13 mouse cellular contexts compared by ENCODE assay signal in genomic region chr12:69879739-69880138, GRCm38 (mm10). TPM values are rescaled to one million over a fixed set of nuclear protein-coding genes. Genes with fewer than 3 reads are reported as not detected.
DNase-seq lines count a peak whose midpoint lies in the region; ATAC-seq lines count a peak whose summit lies in the region.
"Had no signal": no experiment of that assay in that cellular context is flagged by ENCODE, and none has a peak within 500 bp of the region (broad histone marks: within the 10 kb centered on the region; RNA-seq: fewer than 3 reads in every experiment).

No protein-coding gene starts in this region.

- no peak for DNase-seq in heart, adult 9 months (ENCODE audit: low spot score in 2 of 2)
- DNase-seq in lung, postnatal 25 days (ENCODE audit: low spot score), result no peak
- DNase-seq in gastrocnemius, postnatal 36 days, result no peak
- DNase-seq: cerebellum, postnatal 25 days; gastrocnemius, postnatal 14 days; lung, adult 2 months; right cerebral cortex, postnatal 4 days had no signal

- no peaks in the 10 kb centered on the region for H3K27me3 ChIP-seq in heart, embryonic 14.5 days (ENCODE audit: control insufficient read depth, insufficient read depth, low read length)
- no peaks in the 10 kb centered on the region for H3K27me3 ChIP-seq in lung, embryonic 15.5 days
- no peaks in the 10 kb centered on the region for H3K27me3 ChIP-seq in embryonic facial prominence, embryonic 13.5 days
- H3K27me3 ChIP-seq in stomach, embryonic 14.5 days (ENCODE audit: control insufficient read depth, insufficient read depth, low read length), result no peaks in the 10 kb centered on the region
- no peaks in the 10 kb centered on the region for H3K27me3 ChIP-seq in midbrain, embryonic 15.5 days (replicated peaks)

- no peaks in the 10 kb centered on the region for H3K9me3 ChIP-seq in heart, embryonic 14.5 days (ENCODE audit: control insufficient read depth, low read length)
- no peaks in the 10 kb centered on the region for H3K9me3 ChIP-seq in lung, embryonic 15.5 days
- no peaks in the 10 kb centered on the region for H3K9me3 ChIP-seq in embryonic facial prominence, embryonic 13.5 days
- H3K9me3 ChIP-seq in stomach, embryonic 14.5 days (ENCODE audit: control insufficient read depth, low read depth, low read length), result no peaks in the 10 kb centered on the region
- no peaks in the 10 kb centered on the region for H3K9me3 ChIP-seq in midbrain, embryonic 15.5 days

- H3K36me3 ChIP-seq in heart, embryonic 14.5 days (ENCODE audit: control insufficient read depth, insufficient read depth, low read length), result peaks cover 5% of the 10 kb centered on the region
- H3K36me3 ChIP-seq in lung, embryonic 15.5 days, result no peaks in the 10 kb centered on the region
- no peaks in the 10 kb centered on the region for H3K36me3 ChIP-seq in embryonic facial prominence, embryonic 13.5 days
- H3K36me3 ChIP-seq in stomach, embryonic 14.5 days (ENCODE audit: control insufficient read depth, insufficient read depth, low read length), result no peaks in the 10 kb centered on the region
- H3K36me3 ChIP-seq in midbrain, embryonic 15.5 days (replicated peaks), result no peaks in the 10 kb centered on the region

- 0 out of 2 replicates have a peak overlapping the region, but pooled peaks have one; percentile 8 for H3K4me2 ChIP-seq in heart, embryonic 14.5 days (ENCODE audit: low read length)
- H3K4me2 ChIP-seq in lung, embryonic 15.5 days, result peak overlapping the region; percentile 34
- peak overlapping the region; percentile 44 for H3K4me2 ChIP-seq in embryonic facial prominence, embryonic 13.5 days
- H3K4me2 ChIP-seq in stomach, embryonic 14.5 days (replicated peaks; ENCODE audit: low read depth, low read length), result no peak overlapping the region; the same call in 1 of the 2 replicates
- H3K4me2 ChIP-seq in midbrain, embryonic 15.5 days, result no peak overlapping the region

- H3K9ac ChIP-seq in heart, embryonic 14.5 days (ENCODE audit: low read length), result no peak overlapping the region
- H3K9ac ChIP-seq in lung, embryonic 15.5 days, result no peak overlapping the region
- H3K9ac ChIP-seq in embryonic facial prominence, embryonic 13.5 days, result no peak overlapping the region
- H3K9ac ChIP-seq in stomach, embryonic 14.5 days (replicated peaks; ENCODE audit: low read depth, low read length), result no peak overlapping the region
- H3K9ac ChIP-seq in midbrain, embryonic 15.5 days, result no peak overlapping the region

- no peak overlapping the region for H3K4me3 ChIP-seq in heart, embryonic 14.5 days (ENCODE audit: control insufficient read depth in 1 of 2, insufficient read depth in 1 of 2, low read depth in 1 of 2, low read length in 2 of 2)
- no peak overlapping the region for H3K4me3 ChIP-seq in lung, embryonic 15.5 days
- peak overlapping the region; percentile 6; the same call in 1 of the 2 replicates for H3K4me3 ChIP-seq in embryonic facial prominence, embryonic 13.5 days
- H3K4me3 ChIP-seq in stomach, embryonic 14.5 days (ENCODE audit: low read depth, low read length), result no peak overlapping the region
- H3K4me3 ChIP-seq in midbrain, embryonic 15.5 days, result no peak overlapping the region

- peaks cover 10 to 33% of the 10 kb centered on the region in 2 experiments for H3K4me1 ChIP-seq in heart, embryonic 14.5 days (ENCODE audit: control insufficient read depth in 2 of 2, insufficient read depth in 2 of 2, low read length in 2 of 2)
- peaks cover 32% of the 10 kb centered on the region for H3K4me1 ChIP-seq in lung, embryonic 15.5 days
- peaks cover 41% of the 10 kb centered on the region for H3K4me1 ChIP-seq in embryonic facial prominence, embryonic 13.5 days
- H3K4me1 ChIP-seq in stomach, embryonic 14.5 days (ENCODE audit: control insufficient read depth, insufficient read depth, low read length), result peaks cover 16% of the 10 kb centered on the region; the same call in 1 of the 2 replicates
- H3K4me1 ChIP-seq in midbrain, embryonic 15.5 days, result peaks cover 12% of the 10 kb centered on the region

- 33% methylated on average over 6 of the region's 6 CpGs for WGBS in heart, embryonic 14.5 days
- WGBS in lung, embryonic 15.5 days, result 17% methylated on average over 6 of the region's 6 CpGs
- 7% methylated on average over 6 of the region's 6 CpGs for WGBS in embryonic facial prominence, embryonic 13.5 days
- 24% methylated on average over 6 of the region's 6 CpGs for WGBS in stomach, embryonic 14.5 days
- 18% methylated on average over 6 of the region's 6 CpGs for WGBS in midbrain, embryonic 15.5 days

- no peak for ATAC-seq in heart, embryonic 14.5 days (ENCODE audit: insufficient number of reproducible peaks, insufficient read depth, low FRiP score, low read depth)
- ATAC-seq in lung, embryonic 15.5 days (ENCODE audit: borderline replicate concordance, extremely low read depth, low FRiP score, low TSS enrichment), result no peak
- ATAC-seq in embryonic facial prominence, embryonic 13.5 days (ENCODE audit: insufficient number of reproducible peaks, insufficient read depth, low FRiP score, low TSS enrichment, low read depth), result no peak
- ATAC-seq in stomach, embryonic 14.5 days (ENCODE audit: insufficient number of reproducible peaks, insufficient read depth, low FRiP score, low read depth), result no peak
- no peak for ATAC-seq in midbrain, embryonic 15.5 days (replicated peaks)
- ATAC-seq: CD4-positive, CD25-positive, alpha-beta regulatory T cell, adult 4 months had no signal

- intact Hi-C loops in gastrocnemius, postnatal 36 days (cut with DNase I), result no loop called here

- H3K27ac ChIP-seq in heart, embryonic 14.5 days (replicated peaks in 1 of 2; ENCODE audit: control insufficient read depth in 1 of 2, insufficient read depth in 1 of 2, low read depth in 2 of 2, low read length in 2 of 2), result 0 out of 4 replicates have a peak overlapping the region, but pooled peaks of 1 of the 2 experiments have one; percentile 15
- peak overlapping the region; percentile 81 for H3K27ac ChIP-seq in lung, embryonic 15.5 days
- peak overlapping the region; percentile 81 for H3K27ac ChIP-seq in embryonic facial prominence, embryonic 13.5 days
- peak overlapping the region; percentile 4; the same call in 1 of the 2 replicates for H3K27ac ChIP-seq in stomach, embryonic 14.5 days (ENCODE audit: low read length)
- no peak overlapping the region for H3K27ac ChIP-seq in midbrain, embryonic 15.5 days

RNA-seq across cellular contexts. Expression of gene Atl1, which starts 12.7 kb away (rescaled TPM):
- polyA plus RNA-seq in heart, embryonic 14.5 days (2014; fragmentation: Nextera tagmentation; extraction: Ambion mirVana), result 7.7 and 7.8 TPM in 2 replicates
- polyA plus RNA-seq in lung, embryonic 15.5 days (2015; fragmentation: Nextera tagmentation; extraction: Ambion mirVana), result 3.0 and 3.3 TPM in 2 replicates
- polyA plus RNA-seq in embryonic facial prominence, embryonic 13.5 days (2015; fragmentation: Nextera tagmentation; extraction: Ambion mirVana), result 5.5 and 6.6 TPM in 2 replicates
- 7.3 and 7.5 TPM in 2 replicates for polyA plus RNA-seq in stomach, embryonic 14.5 days (2014; fragmentation: Nextera tagmentation; extraction: Ambion mirVana)
- total RNA-seq in gastrocnemius, postnatal 36 days (2021), result 1 to 10 TPM; 1.7 to 2.1 TPM
- polyA plus RNA-seq in midbrain, embryonic 15.5 days (2015; fragmentation: Nextera tagmentation; extraction: Ambion mirVana), result 144 and 167 TPM in 2 replicates

RNA-seq across cellular contexts. Expression of gene Map4k5, which starts 13.3 kb away (rescaled TPM):
- polyA plus RNA-seq in heart, embryonic 14.5 days (2014; fragmentation: Nextera tagmentation; extraction: Ambion mirVana), result 42.2 and 42.6 TPM in 2 replicates
- 34.2 and 35.6 TPM in 2 replicates for polyA plus RNA-seq in lung, embryonic 15.5 days (2015; fragmentation: Nextera tagmentation; extraction: Ambion mirVana)
- 39.5 and 46.3 TPM in 2 replicates for polyA plus RNA-seq in embryonic facial prominence, embryonic 13.5 days (2015; fragmentation: Nextera tagmentation; extraction: Ambion mirVana)
- polyA plus RNA-seq in stomach, embryonic 14.5 days (2014; fragmentation: Nextera tagmentation; extraction: Ambion mirVana), result 37.4 and 41.5 TPM in 2 replicates
- 10 to 100 TPM; 18.2 to 20.5 TPM for total RNA-seq in gastrocnemius, postnatal 36 days (2021)
- 28.2 and 31.6 TPM in 2 replicates for polyA plus RNA-seq in midbrain, embryonic 15.5 days (2015; fragmentation: Nextera tagmentation; extraction: Ambion mirVana)

Comparison
In these comparisons a context has a peak if more than half of its experiments do, and no peak if none do; other contexts are left out.
1. H3K4me2 ChIP-seq: peak in heart, embryonic 14.5 days (single experiment), lung, embryonic 15.5 days (single experiment) and embryonic facial prominence, embryonic 13.5 days (single experiment); none in stomach, embryonic 14.5 days (single experiment) and midbrain, embryonic 15.5 days (single experiment).
2. RNA of gene Atl1, which starts 12.7 kb away (polyA plus RNA-seq): 144 to 167 TPM in midbrain, embryonic 15.5 days; 7.7 to 7.8 TPM in heart, embryonic 14.5 days, 7.3 to 7.5 TPM in stomach, embryonic 14.5 days, 5.5 to 6.6 TPM in embryonic facial prominence, embryonic 13.5 days and 3.0 to 3.3 TPM in lung, embryonic 15.5 days; every median in the first group is over 10 times any median in the second.